Mouse (Mus musculus): Measurements from ENCODE around the gene Itprip. TPM values are rescaled to one million over a fixed set of nuclear protein-coding genes. Genes with fewer than 3 reads are reported as not detected.

Gene Itprip
- polyA plus RNA-seq, 1 experiment: 8.3 TPM

DNA sequence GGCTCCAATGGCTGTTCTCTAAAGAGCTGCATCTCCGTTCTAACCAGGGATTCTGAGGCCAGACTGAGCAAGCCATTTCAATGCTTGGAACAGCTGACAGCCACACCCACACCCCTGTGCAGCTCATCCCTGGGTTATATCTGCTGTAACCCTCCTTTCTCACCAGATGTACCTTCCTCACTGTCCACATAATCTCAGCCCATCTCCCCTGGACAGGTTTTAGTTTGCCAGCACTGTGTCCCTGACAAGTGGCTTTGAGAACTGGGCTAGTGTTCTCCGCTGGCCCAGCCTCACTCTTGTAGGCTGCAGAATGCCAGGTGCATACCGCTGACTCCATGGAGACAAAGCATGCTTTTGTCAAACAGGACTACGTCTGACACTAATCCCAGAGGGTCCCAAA lies 1.7 kb downstream of the Itprip start:
- H3K4me1 ChIP-seq (ENCODE audit: control insufficient read depth, insufficient read depth, low read length): peaks cover 15% of the 10 kb centered on the region
- H3K27ac ChIP-seq (ENCODE audit: insufficient read depth, low read depth, low read length): no peak overlapping the region
- TF ChIP-seq CTCF (IDR thresholded peaks at IDR 0.05; ENCODE audit: low read depth, low read length): no peak
- H3K4me3 ChIP-seq (ENCODE audit: insufficient read depth, low read length): peak overlapping the region; percentile 80; the same call in 1 of the 2 replicates

- no peak overlapping the region for H3K27ac ChIP-seq (ENCODE audit: insufficient read depth, low read depth, low read length)
- peaks cover 20% of the 10 kb centered on the region for H3K4me1 ChIP-seq (ENCODE audit: control insufficient read depth, insufficient read depth, low read length)
- H3K4me3 ChIP-seq (ENCODE audit: insufficient read depth, low read length): no peak overlapping the region
- no peak for TF ChIP-seq POLR2A (IDR thresholded peaks at IDR 0.05; ENCODE audit: borderline replicate concordance, low read depth, low read length)
- TF ChIP-seq CTCF (IDR thresholded peaks at IDR 0.05; ENCODE audit: low read depth, low read length): no peak
These were observed 3.8 kb downstream of the Itprip start for GRCm38 (mm10) chr19:47915251-47915650.

DNA sequence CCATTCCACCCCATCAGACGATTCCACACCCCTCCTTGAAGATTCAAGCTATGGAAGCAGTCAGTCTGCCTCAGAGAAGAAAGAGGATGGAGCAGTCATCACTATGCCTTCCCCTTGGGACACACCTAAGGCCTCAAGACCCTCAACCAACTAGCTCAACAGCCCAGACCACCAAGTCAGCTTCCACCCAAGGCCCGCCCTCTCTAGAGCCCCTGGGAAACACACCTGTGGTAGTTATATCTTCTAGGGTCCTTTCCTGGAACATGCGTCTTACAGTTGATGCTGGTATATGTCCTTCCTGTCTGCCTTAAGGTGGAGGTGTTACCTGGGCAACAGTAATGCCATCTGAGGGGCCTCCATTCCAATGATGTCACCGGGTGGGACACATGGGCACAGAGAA lies 4.9 kb downstream of the Itprip start:
- Histone ChIP-seq H3K27ac (ENCODE audit: insufficient read depth, low read depth, low read length) (no peak overlapping the region), H3K4me3 (ENCODE audit: insufficient read depth, low read length) (no peak overlapping the region), H3K4me1 (ENCODE audit: control insufficient read depth, insufficient read depth, low read length) (peaks cover 25% of the 10 kb centered on the region)
- TF ChIP-seq CTCF (IDR thresholded peaks at IDR 0.05; ENCODE audit: low read depth, low read length): no peak
- TF ChIP-seq POLR2A (IDR thresholded peaks at IDR 0.05; ENCODE audit: borderline replicate concordance, low read depth, low read length): no peak

DNA sequence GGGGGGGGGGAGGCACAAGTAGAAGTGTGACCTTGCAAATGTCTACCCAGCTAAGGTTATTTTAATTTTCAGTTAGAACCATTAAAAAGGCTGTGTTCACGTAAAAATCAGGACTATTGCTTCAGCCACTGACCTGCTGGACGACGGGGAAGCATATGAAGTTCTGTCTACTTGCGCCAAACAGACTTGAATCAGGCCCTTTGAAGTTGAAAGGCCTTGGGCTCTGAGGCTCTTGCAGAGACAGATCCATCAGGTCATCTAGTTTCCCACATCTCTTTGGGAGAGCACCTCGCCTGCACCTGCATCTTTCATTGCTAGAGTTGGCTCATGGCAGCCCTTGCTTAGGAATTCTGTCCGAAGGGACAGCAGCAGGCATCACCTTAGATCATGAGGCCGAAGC lies 5.8 kb downstream of the Itprip start:
- Histone ChIP-seq H3K4me1 (ENCODE audit: control insufficient read depth, insufficient read depth, low read length) (peaks cover 27% of the 10 kb centered on the region), H3K27ac (ENCODE audit: insufficient read depth, low read depth, low read length) (no peak overlapping the region), H3K4me3 (ENCODE audit: insufficient read depth, low read length) (no peak overlapping the region)
- TF ChIP-seq CTCF (IDR thresholded peaks at IDR 0.05; ENCODE audit: low read depth, low read length): no peak
- no peak for TF ChIP-seq POLR2A (IDR thresholded peaks at IDR 0.05; ENCODE audit: borderline replicate concordance, low read depth, low read length)

GRCm38 (mm10) chr19:47910751-47911150 lies 8.3 kb downstream of the Itprip start:
- TF ChIP-seq CTCF (IDR thresholded peaks at IDR 0.05; ENCODE audit: low read depth, low read length) (no peak), POLR2A (IDR thresholded peaks at IDR 0.05; ENCODE audit: borderline replicate concordance, low read depth, low read length) (no peak)
- peaks cover 18% of the 10 kb centered on the region for H3K4me1 ChIP-seq (ENCODE audit: control insufficient read depth, insufficient read depth, low read length)
- H3K27ac ChIP-seq (ENCODE audit: insufficient read depth, low read depth, low read length): no peak overlapping the region
- H3K4me3 ChIP-seq (ENCODE audit: insufficient read depth, low read length): no peak overlapping the region

DNA sequence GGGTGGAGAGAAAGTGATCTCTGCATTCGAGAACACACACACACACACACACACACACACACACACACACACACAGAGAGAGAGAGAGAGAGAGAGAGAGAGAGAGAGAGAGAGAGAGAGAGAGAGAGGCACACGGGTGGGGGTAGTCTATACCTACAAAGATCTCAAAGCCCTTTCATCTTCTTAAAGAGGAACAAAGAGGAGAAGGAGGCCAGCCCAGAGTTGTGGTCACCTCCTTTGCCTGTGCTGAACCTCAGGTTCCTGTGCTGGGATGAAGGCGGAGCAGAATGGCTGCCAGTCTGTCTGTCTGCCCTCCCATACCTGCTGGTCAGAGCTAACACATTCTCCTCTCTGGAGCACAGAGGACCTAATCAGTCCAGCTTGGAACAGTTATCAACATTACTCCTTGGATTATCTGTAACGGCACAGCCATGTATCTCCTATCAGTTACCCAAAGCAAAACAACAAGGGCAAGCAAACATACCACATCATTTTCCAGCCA lies 8.9 kb downstream of the Itprip start:
- Histone ChIP-seq H3K4me1 (ENCODE audit: control insufficient read depth, insufficient read depth, low read length) (peaks cover 23% of the 10 kb centered on the region), H3K27ac (ENCODE audit: insufficient read depth, low read depth, low read length) (no peak overlapping the region), H3K4me3 (ENCODE audit: insufficient read depth, low read length) (no peak overlapping the region)
- TF ChIP-seq CTCF (IDR thresholded peaks at IDR 0.05; ENCODE audit: low read depth, low read length): no peak
- no peak for TF ChIP-seq POLR2A (IDR thresholded peaks at IDR 0.05; ENCODE audit: borderline replicate concordance, low read depth, low read length)

- Histone ChIP-seq H3K4me3 (ENCODE audit: insufficient read depth, low read length) (no peak overlapping the region), H3K4me1 (ENCODE audit: control insufficient read depth, insufficient read depth, low read length) (peaks cover 29% of the 10 kb centered on the region), H3K27ac (ENCODE audit: insufficient read depth, low read depth, low read length) (no peak overlapping the region)
- no peak for TF ChIP-seq CTCF (IDR thresholded peaks at IDR 0.05; ENCODE audit: low read depth, low read length)
- no peak for TF ChIP-seq POLR2A (IDR thresholded peaks at IDR 0.05; ENCODE audit: borderline replicate concordance, low read depth, low read length)
These were observed 9.5 kb downstream of the Itprip start for GRCm38 (mm10) chr19:47909387-47910116.

DNA sequence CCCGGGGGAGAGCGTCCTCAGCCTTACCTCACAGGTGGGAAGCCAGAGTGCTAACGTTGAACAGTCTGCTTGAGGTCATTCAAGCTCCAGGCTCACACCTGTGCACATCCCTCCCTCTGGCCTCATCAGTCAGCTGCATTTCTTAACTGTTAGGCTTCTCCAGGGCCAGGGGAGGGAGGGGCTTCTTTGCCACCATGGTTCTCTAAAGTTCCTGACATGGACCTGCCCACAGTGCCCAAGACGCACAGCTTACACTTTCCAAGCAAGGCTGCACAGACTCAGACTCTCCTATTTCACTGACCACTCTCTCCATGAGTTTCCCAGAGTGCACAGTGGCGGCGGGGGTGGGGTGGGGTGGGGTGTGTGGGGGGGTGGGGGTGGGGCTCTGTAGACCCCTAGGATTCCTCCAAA lies 10.1 kb downstream of the Itprip start:
- Histone ChIP-seq H3K27ac (ENCODE audit: insufficient read depth, low read depth, low read length) (no peak overlapping the region), H3K4me3 (ENCODE audit: insufficient read depth, low read length) (no peak overlapping the region), H3K4me1 (ENCODE audit: control insufficient read depth, insufficient read depth, low read length) (peaks cover 31% of the 10 kb centered on the region)
- TF ChIP-seq POLR2A (IDR thresholded peaks at IDR 0.05; ENCODE audit: borderline replicate concordance, low read depth, low read length) (no peak), CTCF (IDR thresholded peaks at IDR 0.05; ENCODE audit: low read depth, low read length) (no peak)

GRCm38 (mm10) chr19:47907596-47907995 lies 11.5 kb downstream of the Itprip start:
- Histone ChIP-seq H3K4me3 (ENCODE audit: insufficient read depth, low read length) (no peak overlapping the region), H3K4me1 (ENCODE audit: control insufficient read depth, insufficient read depth, low read length) (peaks cover 40% of the 10 kb centered on the region), H3K27ac (ENCODE audit: insufficient read depth, low read depth, low read length) (no peak overlapping the region)
- TF ChIP-seq CTCF (IDR thresholded peaks at IDR 0.05; ENCODE audit: low read depth, low read length) (no peak), POLR2A (IDR thresholded peaks at IDR 0.05; ENCODE audit: borderline replicate concordance, low read depth, low read length) (no peak)

DNA sequence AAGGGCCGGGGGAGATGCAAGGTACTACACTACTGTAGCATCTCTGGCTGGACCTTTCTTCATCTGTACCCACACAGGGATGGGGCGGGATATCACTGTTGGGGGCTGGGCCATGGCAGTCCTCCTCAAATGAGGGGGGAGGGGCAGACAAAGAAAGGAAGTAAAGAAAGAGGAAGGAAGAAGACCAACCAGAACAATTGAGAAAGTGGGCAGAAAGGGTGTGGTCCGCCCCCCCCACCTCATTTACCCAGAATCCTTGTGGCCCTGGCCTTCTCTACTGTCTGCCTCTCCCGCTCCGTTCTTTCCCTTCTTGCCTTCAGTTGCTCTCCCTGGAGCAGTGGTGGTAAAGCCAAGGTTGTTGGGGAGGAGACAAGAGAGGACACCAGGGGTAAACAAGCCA lies 13.5 kb downstream of the Itprip start:
- TF ChIP-seq POLR2A (IDR thresholded peaks at IDR 0.05; ENCODE audit: borderline replicate concordance, low read depth, low read length): no peak
- H3K4me1 ChIP-seq (ENCODE audit: control insufficient read depth, insufficient read depth, low read length): peaks cover 57% of the 10 kb centered on the region
- H3K4me3 ChIP-seq (ENCODE audit: insufficient read depth, low read length): no peak overlapping the region
- peak overlapping the region; percentile 36; the same call in 1 of the 2 replicates for H3K27ac ChIP-seq (ENCODE audit: insufficient read depth, low read depth, low read length)
